Mouse (Mus musculus): ENCODE measurements around the gene Kcnj1. TPM values are rescaled to one million over a fixed set of nuclear protein-coding genes. Genes with fewer than 3 reads are reported as not detected.

The Kcnj1 gene
- polyA plus RNA-seq, 1 experiment from 2014 or later: not detected

DNA sequence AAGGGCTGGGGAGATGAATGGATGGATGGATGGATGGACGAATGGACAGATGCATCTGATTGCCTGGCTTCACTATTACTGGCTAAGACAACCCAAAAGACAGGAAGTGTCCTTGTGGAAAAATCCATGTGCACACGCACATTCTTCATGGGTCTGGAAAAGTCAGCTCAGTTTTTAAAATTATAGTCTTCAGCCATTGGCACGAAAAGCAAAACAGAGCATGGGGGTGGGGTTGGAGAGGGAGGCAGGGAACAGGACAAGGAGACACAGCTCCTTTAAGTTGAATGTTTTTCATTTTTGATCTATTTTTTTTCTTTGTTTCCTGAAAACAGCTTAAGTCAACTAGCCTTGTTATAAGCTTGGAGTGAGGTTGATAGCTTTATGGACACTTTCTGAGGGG lies 58.8 kb downstream of the Kcnj1 start:
- Histone ChIP-seq H3K9me3 (no peaks in the 10 kb centered on the region), H3K4me1 (no peaks in the 10 kb centered on the region), H3K36me3 (replicated peaks) (no peaks in the 10 kb centered on the region), H3K27ac (no peak overlapping the region), H3K4me2 (no peak overlapping the region), H3K9ac (no peak overlapping the region), H3K27me3 (replicated peaks) (no peaks in the 10 kb centered on the region), H3K4me3 (no peak overlapping the region)
- no peak for ATAC-seq (replicated peaks)
- WGBS: 80% methylated on average over 3 of the region's 3 CpGs

DNA sequence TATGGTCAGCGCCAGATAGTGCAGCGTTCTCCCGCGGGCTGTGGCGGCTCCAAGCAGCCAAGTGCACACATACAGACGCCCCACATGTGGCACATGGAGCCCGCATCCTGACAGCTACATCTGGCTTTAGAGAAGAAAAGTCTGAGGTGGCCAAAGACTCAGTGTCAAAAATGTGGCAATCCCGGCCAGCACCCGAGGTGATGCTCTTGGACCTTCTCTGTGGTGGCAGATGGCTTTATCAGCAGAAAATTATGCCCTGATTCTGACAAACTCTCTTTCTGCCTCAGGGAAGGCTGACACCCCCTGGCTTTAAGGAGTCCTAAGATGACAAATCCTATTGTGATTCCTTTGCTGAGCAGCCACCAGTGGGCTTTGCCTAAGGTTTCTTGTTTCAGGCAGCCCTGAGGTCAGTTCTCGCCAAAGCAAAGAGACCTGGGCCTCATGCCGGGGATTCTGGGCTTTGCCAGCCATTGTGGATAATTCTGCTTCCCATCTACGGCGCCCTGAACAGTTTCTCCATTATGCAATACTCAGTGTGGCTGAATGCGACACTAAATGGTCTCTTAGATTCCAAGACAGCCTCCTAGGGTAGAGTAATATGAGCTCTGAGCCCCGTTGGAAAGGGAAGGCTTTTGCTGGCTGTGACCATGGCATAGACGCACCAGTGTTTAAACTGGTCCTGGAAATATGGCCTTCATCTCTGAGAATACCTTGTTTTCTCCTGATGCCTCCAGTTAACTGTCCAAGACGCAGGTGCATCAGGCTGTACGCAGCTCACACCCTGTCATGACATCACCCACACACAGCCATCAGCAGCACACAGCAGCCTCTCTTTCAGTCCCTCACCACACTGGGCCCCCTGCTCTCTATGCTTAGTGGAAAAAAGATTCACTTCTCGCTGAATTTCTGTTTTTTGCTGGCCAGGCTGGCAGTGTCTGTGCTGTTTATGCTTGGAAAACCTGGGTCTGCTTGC lies 62.2 kb downstream of the Kcnj1 start:
- Histone ChIP-seq H3K36me3 (replicated peaks) (no peaks in the 10 kb centered on the region), H3K4me1 (no peaks in the 10 kb centered on the region)
- no peak for ATAC-seq (replicated peaks)

DNA sequence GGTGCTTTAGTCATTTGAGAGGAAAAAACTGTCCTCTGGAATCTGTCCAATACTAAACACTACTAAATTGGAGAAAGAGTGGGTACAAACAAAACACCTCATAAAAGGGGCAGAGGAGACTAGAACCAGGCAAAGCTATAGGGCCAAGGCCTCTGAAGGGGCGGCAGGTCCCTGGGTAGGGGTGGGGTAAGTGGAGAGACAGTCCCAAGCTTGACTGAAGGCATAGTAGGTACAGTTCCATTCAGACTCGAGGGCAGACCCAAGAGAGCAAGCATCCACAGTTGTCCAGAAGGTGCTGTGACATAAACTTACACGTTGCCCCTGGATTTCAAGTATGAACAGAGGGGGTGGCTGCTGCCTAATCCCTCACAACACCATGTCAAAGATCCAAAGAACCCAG lies 70.8 kb downstream of the Kcnj1 start:
- 79% methylated on average over 3 of the region's 3 CpGs for WGBS
- no peaks in the 10 kb centered on the region for H3K27me3 ChIP-seq (replicated peaks)
- no peak overlapping the region for H3K4me2 ChIP-seq
- H3K4me3 ChIP-seq: no peak overlapping the region
- H3K36me3 ChIP-seq (replicated peaks): no peaks in the 10 kb centered on the region
- H3K27ac ChIP-seq: no peak overlapping the region
- ATAC-seq (replicated peaks): no peak
- no peak overlapping the region for H3K9ac ChIP-seq
- H3K4me1 ChIP-seq: no peaks in the 10 kb centered on the region
- no peaks in the 10 kb centered on the region for H3K9me3 ChIP-seq

More for the DNA sequence above, 62.2 kb downstream of the Kcnj1 start:
- Histone ChIP-seq H3K9me3 (no peaks in the 10 kb centered on the region), H3K9ac (no peak overlapping the region), H3K27me3 (replicated peaks) (no peaks in the 10 kb centered on the region), H3K4me3 (no peak overlapping the region), H3K4me2 (no peak overlapping the region), H3K27ac (no peak overlapping the region)
- 57% methylated on average over 19 of the region's 19 CpGs for WGBS

DNA sequence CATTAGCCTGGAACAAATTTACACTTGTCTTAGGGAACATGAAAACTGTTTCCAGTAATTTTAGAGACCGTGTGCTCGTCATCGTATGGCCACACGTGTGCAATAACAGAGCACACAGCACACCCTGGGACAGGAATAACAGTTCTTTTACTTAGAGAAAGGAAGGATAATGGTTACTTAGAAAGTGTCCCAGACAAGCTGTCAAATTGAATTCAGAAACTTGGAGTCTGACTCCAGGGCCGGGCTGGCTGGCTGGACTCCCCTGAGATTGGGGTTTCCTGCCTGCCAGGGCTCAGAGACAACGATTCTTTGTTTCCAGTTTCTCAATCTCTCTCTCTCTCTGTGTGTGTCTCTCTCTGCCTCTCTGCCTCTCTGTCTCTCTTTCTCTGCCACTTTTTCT lies 71.5 kb downstream of the Kcnj1 start:
- no peaks in the 10 kb centered on the region for H3K27me3 ChIP-seq (replicated peaks)
- H3K9me3 ChIP-seq: no peaks in the 10 kb centered on the region
- no peak overlapping the region for H3K27ac ChIP-seq
- no peak overlapping the region for H3K4me2 ChIP-seq
- ATAC-seq (replicated peaks): no peak
- no peaks in the 10 kb centered on the region for H3K4me1 ChIP-seq
- no peak overlapping the region for H3K9ac ChIP-seq
- H3K36me3 ChIP-seq (replicated peaks): no peaks in the 10 kb centered on the region
- WGBS: 42% methylated on average over 6 of the region's 6 CpGs
- no peak overlapping the region for H3K4me3 ChIP-seq

DNA sequence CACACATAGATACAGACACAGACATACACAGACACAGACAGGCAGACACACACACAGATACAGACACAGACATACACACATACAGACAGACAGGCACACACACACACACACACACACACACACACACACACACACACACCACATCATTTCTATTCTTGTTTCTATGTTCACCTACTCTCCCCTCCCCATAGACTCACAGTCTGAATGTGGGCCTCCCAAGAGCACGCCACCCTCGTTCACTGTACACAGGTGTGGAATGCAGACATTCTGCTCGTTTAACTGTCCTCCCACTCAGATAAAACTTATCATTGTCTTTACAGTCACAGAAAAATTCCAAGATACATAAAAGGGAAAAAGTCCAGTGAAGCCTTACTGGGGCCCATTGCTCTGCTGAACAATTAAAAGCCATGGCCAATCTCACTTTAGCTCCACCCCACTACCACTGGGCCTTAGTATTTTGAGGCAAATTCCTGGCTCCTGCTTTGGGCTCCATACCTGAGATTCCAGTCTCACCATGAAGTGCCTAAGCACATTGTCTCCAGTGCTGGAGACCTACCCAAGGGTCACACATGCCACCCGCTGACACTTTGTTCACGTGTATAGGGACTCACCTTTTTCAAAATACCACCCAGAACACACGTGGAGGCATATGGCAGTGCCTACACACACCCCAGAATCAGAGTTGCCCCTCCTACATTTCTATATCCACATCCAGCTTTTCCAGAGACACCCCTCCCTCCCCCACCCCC lies 72.3 kb downstream of the Kcnj1 start:
- Histone ChIP-seq H3K4me2 (no peak overlapping the region), H3K36me3 (replicated peaks) (no peaks in the 10 kb centered on the region), H3K27me3 (replicated peaks) (no peaks in the 10 kb centered on the region), H3K9ac (no peak overlapping the region), H3K27ac (no peak overlapping the region), H3K4me3 (no peak overlapping the region), H3K9me3 (no peaks in the 10 kb centered on the region), H3K4me1 (no peaks in the 10 kb centered on the region)
- no peak for ATAC-seq (replicated peaks)
- 80% methylated on average over 6 of the region's 6 CpGs for WGBS

DNA sequence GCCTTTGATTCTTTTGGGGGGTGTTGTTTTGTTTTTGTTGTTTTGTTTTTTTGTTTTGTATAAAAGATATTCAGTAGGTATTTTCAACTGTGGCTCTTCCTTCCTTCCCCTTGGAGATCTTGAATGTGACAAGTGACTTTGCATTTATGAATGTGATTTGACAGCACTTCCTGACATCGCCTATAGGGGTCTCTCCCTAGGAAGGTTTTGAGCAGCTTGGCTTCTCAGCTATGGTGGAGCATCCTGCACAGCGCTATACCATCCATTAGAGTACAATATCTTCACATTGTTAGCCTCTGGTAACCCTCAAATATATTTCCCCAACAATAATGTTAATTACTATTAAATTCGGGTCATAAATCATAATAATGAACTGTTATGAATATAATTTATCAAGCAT lies 73.5 kb downstream of the Kcnj1 start:
- 57% methylated on average over 3 of the region's 3 CpGs for WGBS
- no peak overlapping the region for H3K27ac ChIP-seq
- H3K4me1 ChIP-seq: 0 out of 2 replicates have a peak, but pooled peaks cover 3% of the 10 kb centered on the region
- no peaks in the 10 kb centered on the region for H3K36me3 ChIP-seq (replicated peaks)
- no peak for ATAC-seq (replicated peaks)
- H3K27me3 ChIP-seq (replicated peaks): no peaks in the 10 kb centered on the region
- H3K9me3 ChIP-seq: no peaks in the 10 kb centered on the region
- H3K4me3 ChIP-seq: no peak overlapping the region
- no peak overlapping the region for H3K4me2 ChIP-seq
- no peak overlapping the region for H3K9ac ChIP-seq

DNA sequence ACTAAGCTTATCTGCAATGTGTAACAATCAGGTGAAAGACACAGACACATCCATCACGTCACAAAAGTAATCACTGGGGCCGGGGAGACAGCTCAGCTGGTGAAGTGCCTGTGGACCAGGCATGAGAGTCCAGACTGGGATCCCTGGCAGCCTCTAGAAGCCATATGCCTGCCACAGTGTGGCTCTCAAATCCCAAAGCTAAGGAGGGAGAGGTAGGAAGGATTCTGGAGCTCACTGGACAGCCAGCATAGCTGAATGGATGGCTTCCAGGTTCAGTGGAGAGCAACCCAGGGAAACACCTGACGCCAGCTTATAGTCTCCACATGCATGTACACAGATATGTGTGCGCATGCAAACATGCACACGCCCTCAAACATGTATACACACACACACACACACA lies 76.5 kb downstream of the Kcnj1 start:
- no peaks in the 10 kb centered on the region for H3K36me3 ChIP-seq (replicated peaks)
- 79% methylated on average over 5 of the region's 5 CpGs for WGBS
- H3K27me3 ChIP-seq (replicated peaks): no peaks in the 10 kb centered on the region
- H3K9ac ChIP-seq: no peak overlapping the region
- 0 out of 2 replicates have a peak, but pooled peaks cover 3% of the 10 kb centered on the region for H3K4me1 ChIP-seq
- no peak overlapping the region for H3K27ac ChIP-seq
- no peak overlapping the region for H3K4me3 ChIP-seq
- no peak overlapping the region for H3K4me2 ChIP-seq
- no peaks in the 10 kb centered on the region for H3K9me3 ChIP-seq
- ATAC-seq (replicated peaks): no peak

Other genes starting within 250 kb of the Kcnj1 start
- gene Kcnj5, start 28.1 kb upstream of the Kcnj1 start, polyA plus RNA-seq (2015; fragmentation: Nextera tagmentation; extraction: Ambion mirVana): 0.80 and 1.3 TPM in 2 replicates
- 7.9 and 8.1 TPM in 2 replicates for gene Fli1, start 170.4 kb downstream of the Kcnj1 start, polyA plus RNA-seq (2015; fragmentation: Nextera tagmentation; extraction: Ambion mirVana)